Mouse (Mus musculus): Measurements from ENCODE around the gene Ddt.

The Ddt gene

DNA sequence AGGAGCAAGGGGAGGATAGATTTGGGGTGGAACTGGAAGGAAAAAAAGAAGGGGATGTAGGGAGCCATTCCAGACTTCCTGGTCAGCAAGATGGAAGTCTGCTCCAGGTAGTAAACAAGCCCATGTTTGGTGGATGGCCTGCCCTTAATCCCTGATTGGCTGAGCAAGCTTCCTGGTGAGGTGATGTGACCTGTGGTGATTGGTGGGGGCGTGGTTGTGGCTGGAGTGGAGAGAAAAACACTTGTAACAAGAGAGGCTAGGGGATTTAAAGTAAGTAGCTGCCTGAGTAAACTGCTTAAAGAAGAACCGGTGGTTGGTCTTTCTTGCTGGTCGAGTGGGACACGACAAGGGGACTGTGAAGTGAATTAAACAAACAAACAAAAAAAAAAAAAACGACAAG is 5.5 kb downstream of the Ddt start:
- peak; percentile 51 for DNase-seq

DNA sequence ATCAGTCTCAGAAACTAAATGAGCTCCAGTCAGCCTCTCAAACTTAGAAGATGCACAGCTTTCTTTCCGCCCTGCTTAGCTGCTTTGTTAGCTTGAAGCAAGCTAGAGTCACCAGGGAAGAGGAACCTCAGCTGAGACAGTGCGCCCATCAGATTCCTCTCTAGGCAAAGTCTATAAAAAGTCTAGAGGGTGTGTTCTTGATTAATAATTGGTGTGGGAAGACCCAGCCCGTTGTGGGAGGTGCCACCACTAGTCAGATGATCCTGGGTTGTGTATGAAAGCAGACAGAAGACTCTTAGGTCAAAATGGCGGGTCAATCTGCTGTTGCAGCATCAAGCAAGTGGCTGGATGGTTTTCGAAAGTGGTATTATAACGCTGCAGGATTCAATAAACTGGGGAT is 6.4 kb downstream of the Ddt start:
- no peak for DNase-seq

DNA sequence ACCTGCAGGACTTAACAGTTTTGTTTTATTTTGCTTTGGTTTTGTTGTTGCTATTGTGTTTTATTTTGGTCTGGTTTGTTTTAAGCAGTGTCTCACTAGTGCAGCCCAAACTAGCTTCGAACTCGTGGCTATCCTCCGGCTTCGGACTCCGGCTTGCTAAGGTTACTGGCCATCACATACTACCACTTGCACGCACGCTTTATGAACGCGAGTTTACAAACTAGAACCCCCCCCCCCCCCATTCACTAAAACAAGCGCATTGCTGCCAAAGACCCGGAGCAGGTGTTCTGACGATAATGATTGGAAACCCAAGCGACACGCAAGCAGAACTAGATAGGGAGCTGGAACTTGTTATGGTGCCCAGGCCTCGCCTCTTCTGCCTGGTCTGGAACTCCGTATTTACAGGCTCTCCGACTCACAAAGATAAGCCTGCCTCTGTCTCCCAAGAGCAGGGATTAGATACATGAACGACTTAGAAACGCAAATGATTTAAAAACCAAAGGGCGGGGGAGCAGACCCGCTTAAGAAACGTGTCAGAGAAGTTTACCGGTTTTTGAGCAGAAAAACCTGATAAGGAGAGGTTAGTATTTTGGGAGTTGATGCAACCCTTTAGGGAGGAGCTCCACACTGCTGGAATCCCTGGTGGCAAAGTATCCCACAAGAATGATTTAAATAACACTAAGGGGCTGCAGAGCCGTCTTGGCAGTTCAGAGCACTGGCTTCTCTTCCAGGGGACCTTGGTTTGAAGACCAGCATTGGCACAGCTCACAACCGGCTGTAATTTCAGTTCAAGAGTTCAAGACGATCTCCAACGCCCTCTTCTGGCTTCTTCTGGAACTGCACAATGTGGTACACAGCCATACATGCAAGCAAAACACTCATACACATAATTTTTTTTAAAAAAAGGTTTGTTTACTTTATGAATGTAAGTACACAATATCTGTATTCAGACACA is 8.4 kb downstream of the Ddt start:
- peak; percentile 86 for DNase-seq

- peak; percentile 97 for DNase-seq
Measured at GRCm38 (mm10) chr10:75763682-75764518, 9.3 kb downstream of the Ddt start, which contains the start of gene Cabin1. Gene Cabin1 (minus strand): TSS chr10:75764341.

GRCm38 (mm10) chr10:75762413-75762812 is 10.8 kb downstream of the Ddt start:
- DNase-seq: peak; percentile 32

- no peak for DNase-seq
Measured at GRCm38 (mm10) chr10:75760311-75760710, 12.9 kb downstream of the Ddt start.

DNA sequence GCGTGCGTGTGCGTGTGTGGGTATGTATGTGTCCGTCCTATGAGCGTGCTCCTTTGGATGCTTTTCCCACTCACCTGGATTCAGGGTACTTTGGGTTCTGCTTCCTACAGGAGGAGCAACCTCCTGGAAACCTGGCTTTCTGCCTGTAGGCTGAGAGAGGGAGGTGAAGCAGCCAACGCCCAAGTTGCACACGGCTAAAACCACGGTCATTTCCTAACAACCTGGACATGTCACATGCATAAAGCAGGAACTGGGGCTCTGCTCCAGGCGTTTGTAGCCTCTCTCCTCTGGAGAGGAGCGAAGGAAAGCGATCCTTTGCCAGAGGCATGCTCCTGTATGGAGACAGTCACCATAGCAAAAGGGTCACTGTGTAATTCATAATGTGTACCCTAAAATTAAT is 16.5 kb downstream of the Ddt start:
- no peak for DNase-seq

DNA sequence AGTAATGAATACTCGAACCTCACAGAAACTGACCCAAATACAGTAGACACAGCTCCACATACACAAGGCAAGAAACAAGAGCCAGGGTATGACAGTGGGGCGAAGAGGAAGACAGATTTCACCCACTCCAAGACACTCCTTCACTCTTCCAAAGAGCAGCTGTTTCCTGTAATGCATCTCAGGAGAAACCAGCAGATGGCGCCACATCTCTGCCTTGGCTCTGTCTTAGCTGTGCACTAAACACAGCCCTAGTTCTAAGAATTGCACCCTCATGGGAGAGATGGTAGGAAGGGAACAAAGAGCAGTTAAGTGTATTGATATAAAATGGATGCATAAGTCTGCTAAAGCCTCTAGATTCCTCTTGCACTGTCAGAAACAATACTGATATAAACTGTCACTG is 29.2 kb downstream of the Ddt start:
- peak; percentile 79 for DNase-seq

GRCm38 (mm10) chr10:75743369-75743768 is 29.8 kb downstream of the Ddt start:
- DNase-seq: no peak

- DNase-seq: no peak
Measured at GRCm38 (mm10) chr10:75740866-75741265, 32.3 kb downstream of the Ddt start.

GRCm38 (mm10) chr10:75725449-75725848 is 47.8 kb downstream of the Ddt start:
- DNase-seq: no peak

Measured in liver (tissue).